Mouse (Mus musculus): Measurements from ENCODE around the gene Trem3.
A peak's percentile ranks its signal among the peaks of the same experiment; 100 is the strongest.

The Trem3 gene

GRCm38 (mm10) chr17:48272158-48272557 is 24.6 kb downstream of the Trem3 start:
- no peak for DNase-seq

- DNase-seq = no peak
These were observed 25.0 kb downstream of the Trem3 start for GRCm38 (mm10) chr17:48272598-48272997.

- DNase-seq = no peak
These were observed 26.5 kb downstream of the Trem3 start for GRCm38 (mm10) chr17:48274098-48274497.

GRCm38 (mm10) chr17:48274885-48275284 is 27.3 kb downstream of the Trem3 start:
- peak; percentile 88 for DNase-seq

- no peak for DNase-seq
These were observed 28.2 kb downstream of the Trem3 start for GRCm38 (mm10) chr17:48275736-48276135.

GRCm38 (mm10) chr17:48278381-48278780 is 30.8 kb downstream of the Trem3 start:
- no peak for DNase-seq

GRCm38 (mm10) chr17:48279002-48279401 is 31.4 kb downstream of the Trem3 start:
- no peak for DNase-seq

GRCm38 (mm10) chr17:48280943-48281738 is 33.6 kb downstream of the Trem3 start:
- DNase-seq = peak; percentile 12

GRCm38 (mm10) chr17:48281739-48282085 is 34.1 kb downstream of the Trem3 start:
- peak; percentile 78 for DNase-seq

GRCm38 (mm10) chr17:48286765-48287164 is 39.2 kb downstream of the Trem3 start:
- DNase-seq = peak; percentile 11

GRCm38 (mm10) chr17:48287276-48287675 is 39.7 kb downstream of the Trem3 start:
- DNase-seq = peak; percentile 19

GRCm38 (mm10) chr17:48293500-48294194 is 46.1 kb downstream of the Trem3 start:
- no peak for DNase-seq

- peak; percentile 41 for DNase-seq
These were observed 51.6 kb downstream of the Trem3 start, which contains the start of gene Treml2 for GRCm38 (mm10) chr17:48299203-48299602. Gene Treml2 (plus strand): TSS chr17:48299498.

- DNase-seq = no peak
These were observed 52.2 kb downstream of the Trem3 start for GRCm38 (mm10) chr17:48299756-48300155.

GRCm38 (mm10) chr17:48300199-48300598 is 52.6 kb downstream of the Trem3 start:
- DNase-seq = no peak

- no peak for DNase-seq
These were observed 53.3 kb downstream of the Trem3 start for GRCm38 (mm10) chr17:48300861-48301260.

GRCm38 (mm10) chr17:48301792-48302191 is 54.2 kb downstream of the Trem3 start:
- DNase-seq = no peak

All from embryo, embryonic 11 days (tissue).